Mouse (Mus musculus): Measurements from ENCODE around the gene Cygb. TPM values are rescaled to one million over a fixed set of nuclear protein-coding genes. Genes with fewer than 3 reads are reported as not detected.
"Not testable (repeated sequence)": the region's sequence is repeated elsewhere in the genome, so short reads cannot be mapped to it uniquely, and the experiment has no call there.

The Cygb gene
- polyA plus RNA-seq, 1 experiment from 2014 or later: 3.7 TPM

- H3K9ac ChIP-seq (replicated peaks): peak overlapping the region; percentile 56
- H3K27ac ChIP-seq (ENCODE audit: low read depth): peak overlapping the region; percentile 96
- WGBS (ENCODE audit: insufficient replicate concordance): 38% methylated on average over 10 of the region's 10 CpGs
- no peak; the same call in 1 of the 2 replicates for ATAC-seq
- H3K4me3 ChIP-seq (ENCODE audit: low read depth, low read length): peak overlapping the region; percentile 38
- no peaks in the 10 kb centered on the region for H3K9me3 ChIP-seq (ENCODE audit: low read length)
- H3K36me3 ChIP-seq (replicated peaks; ENCODE audit: insufficient read depth, low read length): no peaks in the 10 kb centered on the region; the same call in none of the 2 replicates
- no peaks in the 10 kb centered on the region for H3K27me3 ChIP-seq (ENCODE audit: insufficient read depth, low read length)
- H3K4me2 ChIP-seq (ENCODE audit: low read depth, low read length): peak overlapping the region; percentile 83
- TF ChIP-seq EP300 (IDR thresholded peaks at IDR 0.05; ENCODE audit: low read depth) (0 out of 2 replicates have a peak, but pooled peaks have one; percentile 6), CTCF (IDR thresholded peaks at IDR 0.05; ENCODE audit: low read depth) (no peak)
- H3K4me1 ChIP-seq (ENCODE audit: insufficient read depth): peaks cover 92% of the 10 kb centered on the region
- DNase-seq: peak; percentile 55
Observed at GRCm38 (mm10) chr11:116616438-116617118, 37.5 kb downstream of the Cygb start.

- no peaks in the 10 kb centered on the region for H3K27me3 ChIP-seq (ENCODE audit: insufficient read depth, low read length)
- 3% methylated on average over 13 of the region's 15 CpGs for WGBS (ENCODE audit: insufficient replicate concordance)
- H3K4me3 ChIP-seq (ENCODE audit: low read depth, low read length): peak overlapping the region; percentile 38
- peaks cover 85% of the 10 kb centered on the region for H3K4me1 ChIP-seq (ENCODE audit: insufficient read depth)
- H3K36me3 ChIP-seq (replicated peaks; ENCODE audit: insufficient read depth, low read length): no peaks in the 10 kb centered on the region; the same call in none of the 2 replicates
- peak overlapping the region; percentile 56 for H3K9ac ChIP-seq (replicated peaks)
- ATAC-seq (peak; percentile 82), DNase-seq (peak; percentile 83)
- TF ChIP-seq CTCF (IDR thresholded peaks at IDR 0.05; ENCODE audit: low read depth): peak; percentile 55
- TF ChIP-seq EP300 (IDR thresholded peaks at IDR 0.05; ENCODE audit: low read depth): peak; percentile 89
- H3K27ac ChIP-seq (ENCODE audit: low read depth): peak overlapping the region; percentile 96
- H3K4me2 ChIP-seq (ENCODE audit: low read depth, low read length): peak overlapping the region; percentile 83
- H3K9me3 ChIP-seq (ENCODE audit: low read length): no peaks in the 10 kb centered on the region
Observed at GRCm38 (mm10) chr11:116615735-116616437, 38.2 kb downstream of the Cygb start.

DNA sequence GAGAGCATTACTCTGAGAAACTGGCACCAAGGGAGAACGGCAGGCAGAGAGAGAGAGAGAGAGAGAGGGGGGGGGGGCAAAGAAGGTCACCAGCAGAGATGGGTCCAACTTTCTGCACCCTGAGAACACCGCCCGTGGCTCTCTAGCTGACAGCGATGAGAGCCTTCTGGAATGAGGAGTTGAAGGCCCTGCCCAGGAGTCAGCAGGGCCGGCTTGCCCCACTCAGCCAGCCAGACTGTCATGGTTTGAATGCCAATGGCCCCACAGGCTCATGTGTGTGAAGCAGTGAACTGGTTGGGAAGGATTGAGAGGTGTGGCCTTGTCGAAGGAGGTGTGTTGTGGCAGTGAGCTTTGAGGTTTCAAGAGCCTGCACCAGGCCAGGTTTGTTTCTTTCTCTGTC lies 40.9 kb downstream of the Cygb start:
- H3K36me3 ChIP-seq (replicated peaks; ENCODE audit: insufficient read depth, low read length): peaks cover 12% of the 10 kb centered on the region
- no peaks in the 10 kb centered on the region for H3K9me3 ChIP-seq (ENCODE audit: low read length)
- peaks cover 66% of the 10 kb centered on the region for H3K4me1 ChIP-seq (ENCODE audit: insufficient read depth)
- ATAC-seq: no peak
- no peak overlapping the region for H3K27ac ChIP-seq (ENCODE audit: low read depth)
- no peak for DNase-seq
- no peak overlapping the region for H3K9ac ChIP-seq (replicated peaks)
- no peaks in the 10 kb centered on the region for H3K27me3 ChIP-seq (ENCODE audit: insufficient read depth, low read length)
- no peak overlapping the region for H3K4me2 ChIP-seq (ENCODE audit: low read depth, low read length)
- H3K4me3 ChIP-seq (ENCODE audit: low read depth, low read length): no peak overlapping the region
- TF ChIP-seq EP300 (IDR thresholded peaks at IDR 0.05; ENCODE audit: low read depth) (no peak), CTCF (IDR thresholded peaks at IDR 0.05; ENCODE audit: low read depth) (no peak)
- WGBS (ENCODE audit: insufficient replicate concordance): 93% methylated on average over 6 of the region's 6 CpGs

DNA sequence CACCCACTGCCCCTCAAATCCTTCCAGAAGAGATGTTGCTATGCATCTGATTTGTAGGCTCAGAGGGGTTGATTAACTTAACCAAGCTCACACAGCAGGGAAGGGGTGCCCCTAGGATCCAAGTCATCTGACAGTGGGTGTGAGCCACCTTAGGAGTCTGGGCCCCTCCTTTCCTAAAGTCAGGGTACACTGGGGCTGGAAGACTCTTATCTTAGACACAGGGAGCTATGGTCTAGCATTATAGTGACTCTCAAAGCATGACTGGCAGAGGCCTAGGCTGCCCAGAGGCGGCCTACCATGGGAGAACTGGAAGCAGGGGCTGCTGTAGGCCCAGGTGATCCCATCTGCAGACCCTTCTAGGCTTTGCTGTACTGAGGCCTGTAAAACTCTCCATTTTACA lies 41.6 kb downstream of the Cygb start:
- Histone ChIP-seq H3K27ac (ENCODE audit: low read depth) (no peak overlapping the region), H3K9me3 (ENCODE audit: low read length) (no peaks in the 10 kb centered on the region), H3K4me1 (ENCODE audit: insufficient read depth) (peaks cover 59% of the 10 kb centered on the region), H3K4me2 (ENCODE audit: low read depth, low read length) (no peak overlapping the region), H3K27me3 (ENCODE audit: insufficient read depth, low read length) (no peaks in the 10 kb centered on the region), H3K36me3 (replicated peaks; ENCODE audit: insufficient read depth, low read length) (peaks cover 19% of the 10 kb centered on the region), H3K9ac (replicated peaks) (no peak overlapping the region), H3K4me3 (ENCODE audit: low read depth, low read length) (no peak overlapping the region)
- ATAC-seq (no peak), DNase-seq (no peak)
- no peak for TF ChIP-seq CTCF (IDR thresholded peaks at IDR 0.05; ENCODE audit: low read depth)
- no peak for TF ChIP-seq EP300 (IDR thresholded peaks at IDR 0.05; ENCODE audit: low read depth)
- WGBS (ENCODE audit: insufficient replicate concordance): 59% methylated on average over 1 of the region's 1 CpGs

DNA sequence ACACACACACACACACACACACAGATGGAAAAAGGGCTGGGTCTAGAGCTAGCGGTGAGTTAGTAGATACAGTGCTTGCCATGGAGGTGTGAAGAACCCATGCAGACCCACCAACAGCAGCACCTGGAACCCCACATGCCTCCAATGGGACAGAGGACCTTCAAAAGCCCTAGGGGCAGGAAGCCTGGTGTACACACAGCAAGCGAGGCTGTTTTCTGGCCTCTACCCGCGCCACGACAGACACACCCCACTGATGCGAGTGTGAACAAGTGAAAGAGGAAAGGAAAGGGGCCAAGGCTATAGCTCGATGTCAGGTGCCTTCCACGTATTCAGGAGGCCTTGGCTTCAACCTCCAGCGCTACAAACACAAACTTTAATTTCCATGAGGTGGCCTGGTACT lies 42.2 kb downstream of the Cygb start:
- Histone ChIP-seq H3K36me3 (replicated peaks; ENCODE audit: insufficient read depth, low read length) (peaks cover 24% of the 10 kb centered on the region), H3K9ac (replicated peaks) (no peak overlapping the region), H3K4me3 (ENCODE audit: low read depth, low read length) (no peak overlapping the region), H3K27me3 (ENCODE audit: insufficient read depth, low read length) (no peaks in the 10 kb centered on the region), H3K4me1 (ENCODE audit: insufficient read depth) (peaks cover 53% of the 10 kb centered on the region), H3K27ac (ENCODE audit: low read depth) (peak overlapping the region; percentile 7; the same call in 1 of the 2 replicates), H3K9me3 (ENCODE audit: low read length) (no peaks in the 10 kb centered on the region), H3K4me2 (ENCODE audit: low read depth, low read length) (no peak overlapping the region)
- no peak for ATAC-seq
- 63% methylated on average over 9 of the region's 9 CpGs for WGBS (ENCODE audit: insufficient replicate concordance)
- no peak for TF ChIP-seq CTCF (IDR thresholded peaks at IDR 0.05; ENCODE audit: low read depth)
- TF ChIP-seq EP300 (IDR thresholded peaks at IDR 0.05; ENCODE audit: low read depth): no peak
- no peak for DNase-seq

- peak overlapping the region; percentile 34; the same call in 1 of the 2 replicates for H3K27ac ChIP-seq (ENCODE audit: low read depth)
- H3K9me3 ChIP-seq (ENCODE audit: low read length): not testable (repeated sequence)
Observed at GRCm38 (mm10) chr11:116611168-116611567, 42.9 kb downstream of the Cygb start.

More at GRCm38 (mm10) chr11:116611168-116611567, 42.9 kb downstream of the Cygb start:
- H3K9ac ChIP-seq (replicated peaks); H3K27me3 ChIP-seq (ENCODE audit: insufficient read depth, low read length); ATAC-seq; DNase-seq; H3K4me3 ChIP-seq (ENCODE audit: low read depth, low read length); H3K4me2 ChIP-seq (ENCODE audit: low read depth, low read length): not testable (repeated sequence)
- WGBS (ENCODE audit: insufficient replicate concordance): 58% methylated on average over 9 of the region's 9 CpGs
- peaks cover 31% of the 10 kb centered on the region for H3K36me3 ChIP-seq (replicated peaks; ENCODE audit: insufficient read depth, low read length)
- peaks cover 46% of the 10 kb centered on the region for H3K4me1 ChIP-seq (ENCODE audit: insufficient read depth)
